Mouse (Mus musculus): ENCODE measurements at regions not wholly inside any gene's neighbourhood (a gene's known extent, or its start where the extent isn't known, plus 50 kb on each side); places are given as distances from the start of the nearest gene placed in this dataset.

DNA sequence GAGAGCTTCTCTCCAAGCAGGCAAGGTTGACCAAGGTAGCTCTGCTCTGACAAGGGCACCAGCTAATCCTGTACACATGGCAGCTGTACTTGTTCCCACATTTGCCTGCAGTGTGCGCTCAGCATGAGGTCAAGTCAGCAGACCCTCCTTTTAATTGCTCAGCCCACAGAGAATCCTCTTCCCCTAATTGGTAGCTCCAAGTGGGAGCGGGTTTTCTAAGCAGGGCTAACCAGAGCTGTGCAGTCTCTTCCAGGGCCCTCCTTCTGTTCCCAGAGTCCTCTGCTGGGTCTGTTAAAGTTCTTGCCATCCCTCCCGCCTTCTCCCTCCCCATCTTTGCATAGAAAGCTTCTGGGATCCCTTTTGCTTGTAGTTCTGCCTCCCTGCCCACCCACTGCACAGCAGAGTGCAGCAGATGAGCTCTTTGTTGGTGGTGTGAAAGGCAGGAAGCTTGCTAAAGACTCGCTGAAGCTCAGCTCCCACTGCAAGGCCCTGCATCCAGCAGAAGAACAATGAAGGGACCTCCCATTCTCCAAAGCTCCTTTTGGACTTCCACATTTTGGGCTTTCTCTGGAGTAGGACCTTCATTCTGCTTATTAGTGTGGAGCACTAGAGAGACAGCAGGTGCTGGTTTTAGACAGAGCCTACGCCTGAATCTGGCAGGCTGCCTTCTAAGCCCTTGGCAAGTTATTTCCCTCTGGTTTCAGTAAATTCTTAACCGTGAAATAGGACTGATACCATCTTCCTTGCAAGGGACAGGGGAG lies 235.3 kb upstream of the Serp2 start:
- DNase-seq (ENCODE audit: low spot score in 2 of 2), result no peak

DNA sequence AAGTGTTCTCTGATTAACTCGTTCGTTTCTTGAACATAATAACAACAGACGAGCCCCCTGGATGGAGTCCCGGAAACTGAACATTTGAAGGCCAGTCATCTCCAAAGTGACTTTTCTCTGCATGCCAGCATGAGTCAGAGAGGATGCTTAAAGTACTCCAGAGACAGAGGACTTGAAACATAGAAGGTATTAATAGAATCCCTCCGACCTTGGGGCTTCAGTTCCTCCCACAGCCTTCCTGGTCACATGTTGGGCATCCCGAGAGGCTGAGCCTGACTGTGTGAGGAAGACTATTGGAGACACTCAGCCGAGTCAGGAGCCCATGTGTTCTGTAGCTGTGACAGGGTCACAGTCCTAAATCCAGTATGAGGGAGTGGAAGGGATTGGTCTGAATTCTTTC lies 232.7 kb upstream of the Serp2 start:
- DNase-seq (ENCODE audit: low spot score in 2 of 2), result no peak

DNA sequence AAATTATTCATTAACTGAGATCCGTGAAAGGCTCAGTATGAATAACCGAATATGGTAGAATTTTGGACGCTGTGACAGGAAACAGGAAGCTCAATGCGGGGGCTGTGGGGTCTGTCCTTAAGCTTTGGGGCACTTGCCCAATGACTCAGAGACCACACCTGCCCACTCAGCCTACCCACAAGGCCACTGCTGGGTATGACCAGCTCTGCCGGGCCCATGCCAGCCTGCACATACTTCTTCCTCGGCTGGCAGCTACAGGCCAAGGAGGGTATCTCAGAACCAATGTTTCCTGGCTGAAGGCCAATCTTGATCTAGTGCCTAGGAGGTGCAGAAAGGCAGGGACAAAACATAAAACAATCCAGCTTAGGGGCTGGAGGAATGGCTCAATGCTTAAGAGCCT lies 230.9 kb upstream of the Serp2 start:
- DNase-seq (ENCODE audit: low spot score in 2 of 2), result peak; percentile 31 to 36

DNA sequence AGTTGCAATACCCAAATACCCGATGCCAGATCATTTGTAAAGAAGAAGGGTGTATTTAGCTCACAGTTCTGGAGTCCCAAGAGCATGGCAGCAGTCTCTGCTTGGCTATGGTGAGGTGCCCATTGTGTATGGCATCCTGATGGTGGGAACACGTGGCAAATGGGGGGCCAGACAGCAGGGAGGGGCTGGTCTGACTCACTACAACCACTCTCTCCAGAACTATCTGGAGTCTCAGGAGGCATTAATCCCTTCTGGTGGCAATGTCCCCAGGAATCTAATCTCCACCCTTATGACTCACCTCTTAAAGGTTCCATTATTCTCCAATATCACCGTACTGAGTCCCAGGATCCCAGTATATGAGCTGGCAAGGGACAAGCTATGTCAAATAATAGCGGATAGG lies 229.5 kb upstream of the Serp2 start:
- DNase-seq (ENCODE audit: low spot score in 2 of 2), result no peak

DNA sequence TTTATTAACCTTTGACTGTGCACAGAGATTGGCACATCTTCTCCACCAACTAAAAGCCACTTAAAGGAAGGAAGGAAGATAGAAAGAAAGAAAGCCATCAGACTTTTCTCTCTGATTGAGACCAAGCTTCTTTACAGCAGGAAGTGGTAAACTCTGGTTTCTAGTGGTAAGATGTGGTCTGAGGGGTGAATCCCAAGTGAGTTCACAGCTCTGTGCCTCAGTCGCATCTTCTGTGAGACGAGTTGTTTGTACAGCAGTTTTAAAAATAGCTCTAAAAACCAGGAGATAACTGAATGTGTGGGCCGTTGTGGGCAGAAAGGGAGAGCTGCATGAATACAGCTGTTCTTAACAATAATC lies 224.8 kb upstream of the Serp2 start:
- no peak for DNase-seq (ENCODE audit: low spot score in 2 of 2)

DNA sequence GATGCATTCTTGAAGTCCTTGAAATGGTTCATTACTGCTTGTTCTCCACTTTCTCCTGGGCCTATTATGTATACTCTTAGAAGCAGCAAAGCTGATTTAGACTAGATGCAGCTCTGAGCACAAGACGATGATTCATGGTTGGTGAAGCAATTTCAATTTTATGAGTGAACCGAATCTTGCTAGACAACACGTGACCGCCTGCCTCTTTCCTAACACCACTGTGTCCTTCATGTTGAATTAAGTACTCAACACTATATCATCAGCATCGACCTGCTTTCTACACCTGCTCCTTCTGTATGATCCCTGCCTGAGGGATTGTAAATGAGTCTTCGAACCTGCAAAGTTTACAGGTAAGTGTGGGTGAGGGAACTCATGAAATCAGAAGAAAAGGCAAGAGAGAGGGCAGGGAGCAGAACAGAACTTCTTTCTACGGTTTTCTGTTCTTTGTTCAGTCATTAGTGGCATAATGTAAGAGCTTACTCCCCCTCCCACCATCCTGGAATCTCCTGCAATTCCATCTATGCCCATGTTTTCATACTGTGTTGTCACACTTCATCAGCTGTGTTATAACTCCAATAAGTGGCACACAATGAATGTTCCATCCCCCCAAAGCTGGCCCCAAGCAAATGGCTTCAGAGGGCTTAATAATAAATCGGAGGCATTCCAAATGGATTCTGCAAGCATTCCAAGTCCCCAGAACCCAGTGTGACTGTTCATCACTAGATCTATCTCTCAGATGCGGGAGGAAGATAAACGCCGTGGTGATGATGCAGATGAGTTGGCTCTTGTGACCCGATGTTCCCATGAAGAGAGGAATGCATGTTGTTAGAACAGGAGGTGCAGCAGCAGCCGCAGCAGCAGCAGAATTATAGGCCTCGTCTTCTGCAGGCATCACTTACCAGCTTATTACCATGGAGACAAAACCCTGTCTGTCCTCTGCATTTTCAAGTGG lies 224.2 kb upstream of the Serp2 start:
- peak in 1 of 2 experiments; percentile 56 for DNase-seq (ENCODE audit: low spot score in 2 of 2)

DNA sequence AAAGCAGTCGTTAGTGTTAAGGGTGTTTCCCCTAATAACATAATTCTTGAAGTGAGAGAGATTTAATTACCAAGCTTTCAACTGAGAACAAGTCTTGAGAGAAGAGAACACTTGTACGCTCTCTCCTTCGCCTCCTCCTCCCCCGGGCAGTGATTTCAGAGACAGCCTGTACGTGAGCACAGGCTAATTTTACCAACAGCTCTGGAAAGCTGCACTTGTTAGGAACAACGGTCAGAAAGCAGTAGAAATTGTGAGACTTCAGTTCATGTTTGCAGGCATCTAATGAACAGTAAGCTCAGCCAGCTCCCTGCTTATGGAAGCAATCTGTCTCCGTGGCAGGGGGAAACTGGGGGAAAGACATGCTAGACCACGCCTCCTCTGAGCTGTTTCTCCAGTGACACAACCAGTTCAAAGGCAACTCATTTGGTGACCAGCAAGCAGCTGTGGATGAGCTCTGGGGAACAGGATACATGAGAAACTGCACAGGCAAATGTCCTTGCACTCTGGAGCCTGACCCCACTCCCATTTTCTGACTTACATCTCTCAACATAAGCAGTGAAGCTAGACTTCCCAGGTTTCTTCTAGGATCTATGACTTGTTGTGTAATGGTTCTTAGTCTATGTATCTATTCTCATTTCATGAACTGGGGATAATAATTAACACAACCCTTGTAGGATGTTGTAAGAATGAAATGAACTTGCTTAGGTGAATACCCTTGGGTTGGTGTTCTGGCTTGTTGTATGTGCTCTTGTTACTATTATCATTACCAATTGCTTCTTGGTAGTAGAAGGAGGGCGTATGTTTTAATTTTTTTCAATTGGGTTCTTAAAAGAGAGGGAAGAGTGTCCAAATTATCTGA lies 222.1 kb upstream of the Serp2 start:
- no peak for DNase-seq (ENCODE audit: low spot score in 2 of 2)

DNA sequence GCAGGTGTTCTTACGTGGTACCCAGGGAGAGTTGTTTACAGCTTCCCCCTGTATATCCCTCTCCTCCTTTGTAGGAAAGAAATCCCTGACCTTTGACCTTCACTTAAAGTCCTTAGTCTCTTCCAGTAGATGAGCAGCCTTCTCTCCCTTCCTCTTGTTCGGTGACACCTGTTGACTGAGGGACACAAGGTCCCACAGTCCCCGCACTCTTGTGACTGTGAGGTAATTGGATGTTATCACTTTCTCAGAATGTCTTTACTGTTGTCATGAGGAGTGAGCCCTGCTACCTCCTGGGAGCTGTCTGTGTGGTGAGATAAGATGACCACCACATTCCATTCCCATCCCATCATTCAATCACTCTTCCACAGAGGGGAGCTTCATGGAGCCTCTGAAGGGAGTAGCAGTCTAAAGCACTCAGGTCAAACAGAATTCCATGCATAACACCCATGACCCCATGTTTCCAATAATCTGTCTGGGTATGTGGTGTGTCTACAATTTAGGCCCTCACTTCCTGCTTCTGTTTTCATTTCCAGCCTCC lies 218.8 kb upstream of the Serp2 start:
- no peak for DNase-seq (ENCODE audit: low spot score in 2 of 2)

DNA sequence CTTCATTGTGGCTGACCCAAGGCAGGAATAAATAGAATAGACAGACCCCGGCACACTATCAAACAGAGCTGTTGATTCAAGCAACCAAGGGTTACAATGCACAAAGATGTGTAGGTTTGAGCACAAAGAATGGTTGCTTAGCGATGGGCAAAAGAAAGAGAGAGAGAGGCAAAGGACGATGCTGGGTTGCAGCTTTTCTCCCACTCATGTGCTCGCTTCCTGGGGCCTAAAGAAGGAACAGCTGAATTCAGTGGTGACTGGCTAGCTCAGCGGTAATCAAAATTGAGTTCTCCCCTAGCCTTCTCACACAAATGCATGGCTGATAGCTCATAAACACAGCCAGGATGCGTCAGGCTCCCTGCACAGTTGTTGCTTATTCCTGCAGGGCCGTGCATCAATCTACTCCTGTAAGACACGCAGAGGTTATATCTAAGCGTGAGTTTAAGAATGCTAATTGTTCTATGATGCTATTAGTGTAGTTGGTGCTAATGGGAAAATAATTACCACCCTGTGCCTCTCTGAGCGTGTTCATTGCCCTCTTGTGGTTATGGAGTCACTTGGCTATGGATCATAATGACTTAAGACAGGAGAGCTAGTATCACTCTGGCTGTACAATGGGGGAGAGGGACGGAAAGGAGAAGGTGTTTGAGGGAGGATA lies 216.2 kb upstream of the Serp2 start:
- DNase-seq (ENCODE audit: low spot score in 2 of 2), result no peak

DNA sequence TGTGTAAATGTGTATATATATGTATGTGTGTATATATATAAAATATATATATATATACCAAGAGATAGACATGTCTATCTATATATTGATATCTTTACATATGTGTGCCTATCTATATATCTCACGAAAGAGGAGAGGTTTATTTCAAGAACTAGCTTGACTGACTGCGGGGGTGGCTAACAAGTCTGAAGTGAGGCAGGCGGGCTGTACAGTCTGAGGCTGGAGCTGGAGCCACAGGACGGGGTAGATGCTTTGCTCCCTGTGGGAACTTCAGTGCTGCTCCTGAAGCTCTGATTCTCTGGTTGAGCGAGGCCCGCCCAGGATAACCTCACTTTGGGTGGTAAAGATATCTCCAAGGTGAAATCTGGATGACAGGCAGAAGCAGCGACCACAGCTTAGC lies 213.4 kb upstream of the Serp2 start:
- DNase-seq (ENCODE audit: low spot score in 2 of 2), result no peak

DNA sequence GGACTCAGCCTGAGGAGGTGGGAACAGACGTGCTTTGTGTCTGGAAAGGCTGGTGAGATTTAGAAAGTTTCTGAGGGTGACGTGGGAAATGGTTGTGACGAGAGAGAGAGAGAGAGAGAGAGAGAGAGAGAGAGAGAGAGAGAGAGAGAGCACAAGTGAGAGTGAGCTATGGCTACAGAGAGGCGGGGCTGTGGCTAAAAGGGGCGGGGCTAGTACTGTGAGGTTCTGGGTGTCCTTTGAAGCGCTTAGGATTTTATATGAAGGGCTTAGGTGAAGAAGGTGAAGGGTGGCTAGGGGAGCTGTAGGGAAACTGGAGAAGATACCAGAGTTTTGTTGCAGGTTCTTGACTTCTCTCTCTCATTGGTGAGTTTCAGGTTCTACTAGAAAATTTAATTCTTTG lies 210.6 kb upstream of the Serp2 start:
- no peak for DNase-seq (ENCODE audit: low spot score in 2 of 2)

DNA sequence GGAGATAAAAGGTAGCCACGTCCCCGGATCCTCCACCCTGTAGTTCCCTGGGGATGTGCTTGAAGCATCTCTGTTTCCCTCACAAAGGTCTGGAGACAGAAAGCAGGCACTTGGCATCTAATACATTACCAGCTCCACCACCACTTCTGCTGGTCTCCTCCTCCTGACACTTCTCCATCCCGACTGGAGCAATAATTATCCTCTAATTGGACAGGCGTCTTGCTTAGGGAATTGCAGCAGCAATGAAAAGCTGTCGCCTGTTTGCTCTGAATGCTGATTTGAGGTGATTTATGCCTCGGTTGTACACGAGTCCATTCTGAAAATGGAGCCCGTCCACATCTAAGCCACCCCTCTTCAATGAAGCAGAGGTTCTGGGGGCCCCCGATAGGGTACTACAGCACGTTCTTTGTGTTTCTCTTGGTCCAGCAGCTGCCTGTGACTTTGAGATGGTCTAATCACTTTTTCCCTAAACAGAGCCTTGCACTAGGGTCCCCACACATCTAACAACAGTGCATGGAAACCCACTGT lies 209.6 kb upstream of the Serp2 start:
- DNase-seq (ENCODE audit: low spot score in 2 of 2), result no peak

DNA sequence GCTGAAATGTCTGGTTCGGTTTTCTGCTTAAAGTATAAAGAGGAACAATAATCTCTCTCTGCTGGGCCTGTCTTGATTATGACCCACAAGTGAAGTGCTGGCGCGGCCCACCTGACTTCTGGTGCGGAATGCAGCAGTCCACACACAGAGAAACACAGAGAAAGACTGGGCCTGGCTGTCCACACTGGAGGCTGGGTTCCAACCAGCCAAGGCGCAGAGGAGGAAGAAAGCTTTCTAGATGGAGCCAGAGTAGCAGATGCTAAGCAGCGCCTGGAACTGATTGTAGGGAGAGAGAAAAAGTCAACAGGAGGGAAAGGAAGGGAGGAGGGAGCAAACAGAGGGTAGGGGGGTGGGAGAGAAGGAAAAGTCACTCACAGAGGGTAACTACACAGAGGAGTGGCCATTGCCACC lies 208.4 kb upstream of the Serp2 start:
- no peak for DNase-seq (ENCODE audit: low spot score in 2 of 2)

DNA sequence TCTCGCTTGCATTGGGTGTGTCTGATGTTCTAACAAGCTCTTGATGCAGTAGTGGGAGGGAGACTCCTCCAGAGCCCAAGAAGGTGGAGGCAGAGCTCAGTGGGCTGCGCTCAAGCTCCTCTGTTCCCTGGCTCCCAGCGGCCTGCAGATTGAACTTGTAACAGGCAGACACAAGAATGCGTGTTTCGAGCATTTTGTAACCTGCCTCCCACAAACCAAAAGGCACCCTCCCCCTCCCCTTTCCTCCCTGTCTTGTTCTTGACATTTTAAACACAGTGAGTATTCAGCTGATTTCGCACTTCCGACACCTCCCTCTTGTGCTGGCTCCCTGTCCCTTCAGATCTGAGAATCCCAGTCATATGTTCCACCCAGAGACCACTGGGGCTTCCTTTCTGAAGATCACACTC lies 207.7 kb upstream of the Serp2 start:
- DNase-seq (ENCODE audit: low spot score in 2 of 2), result peak in 1 of 2 experiments; percentile 60

DNA sequence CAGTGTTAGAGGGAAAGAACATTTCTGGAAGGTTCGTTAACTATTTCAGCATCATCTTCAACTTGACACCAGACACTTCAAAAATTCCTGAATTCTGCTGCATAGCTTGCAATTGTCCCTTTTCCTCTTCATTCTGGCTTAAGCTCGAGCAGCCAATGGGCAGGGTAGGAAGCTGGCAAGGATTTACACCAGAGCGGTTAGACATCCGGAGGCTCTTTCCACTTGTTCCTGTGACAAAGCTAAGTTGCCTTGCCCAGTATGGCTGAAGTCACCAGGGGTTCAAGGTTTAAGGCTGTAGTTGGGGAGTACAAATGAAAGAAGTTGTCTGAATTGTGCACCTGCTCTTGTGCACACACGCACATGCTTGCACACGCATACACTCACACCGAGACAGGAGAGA lies 206.8 kb upstream of the Serp2 start:
- no peak for DNase-seq (ENCODE audit: low spot score in 2 of 2)

DNA sequence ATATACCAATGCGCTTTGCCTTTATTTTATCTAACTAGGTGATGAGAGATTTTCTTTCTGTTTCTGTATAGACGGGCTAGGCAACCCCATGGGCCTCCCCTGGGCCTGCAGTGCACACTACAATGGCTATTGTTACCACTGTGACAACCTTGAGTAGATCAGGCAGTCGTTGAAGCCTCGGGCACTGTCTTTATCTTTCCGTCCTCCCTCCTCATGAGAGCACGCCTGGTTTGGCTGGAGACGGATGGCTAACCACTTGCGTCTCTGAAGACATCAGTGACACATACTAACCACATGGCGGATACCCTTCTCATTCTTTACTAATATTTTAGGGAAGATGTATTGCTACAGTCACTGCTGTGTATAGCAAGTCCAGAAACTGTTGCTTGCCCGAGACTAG lies 206.1 kb upstream of the Serp2 start:
- DNase-seq (ENCODE audit: low spot score in 2 of 2), result no peak

DNA sequence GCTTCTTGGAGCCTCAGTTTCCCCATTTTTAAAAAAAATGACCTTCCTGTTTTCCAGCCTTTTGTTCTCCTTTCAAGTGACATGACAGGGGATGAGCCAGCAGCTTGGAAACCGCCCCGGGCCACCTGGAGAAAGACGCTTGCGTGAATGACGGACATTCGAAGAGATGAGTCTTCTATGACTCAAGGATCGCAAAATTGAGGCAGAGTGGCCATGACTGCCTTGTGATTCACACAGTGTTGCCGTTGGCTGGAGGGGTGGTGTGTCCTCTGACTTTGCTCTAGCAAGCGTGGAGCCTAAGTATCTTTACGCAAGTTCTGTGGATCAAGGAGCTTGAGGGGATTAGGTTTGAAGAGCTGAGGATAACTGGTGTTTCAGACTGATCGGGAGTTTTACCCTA lies 205.0 kb upstream of the Serp2 start:
- no peak for DNase-seq (ENCODE audit: low spot score in 2 of 2)

DNA sequence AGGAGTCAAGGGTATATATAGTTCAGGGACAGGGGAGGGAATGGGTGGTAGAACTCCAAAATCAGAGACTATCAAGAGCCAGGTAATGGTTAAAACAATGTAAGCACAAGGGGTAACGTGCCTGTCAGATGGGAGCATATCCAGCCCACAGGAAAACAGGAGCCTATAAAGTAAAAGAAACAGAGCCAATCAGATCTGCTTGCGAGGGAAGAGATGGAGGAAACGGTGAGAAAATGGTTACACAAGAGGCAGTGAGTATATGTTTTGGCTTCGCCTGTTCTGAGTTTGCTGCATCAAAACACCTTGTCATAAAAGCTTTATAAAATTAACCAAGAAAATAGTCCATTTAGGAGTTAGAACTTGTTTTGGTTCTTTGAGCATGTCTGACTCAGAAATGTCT lies 204.6 kb upstream of the Serp2 start:
- no peak for DNase-seq (ENCODE audit: low spot score in 2 of 2)

DNA sequence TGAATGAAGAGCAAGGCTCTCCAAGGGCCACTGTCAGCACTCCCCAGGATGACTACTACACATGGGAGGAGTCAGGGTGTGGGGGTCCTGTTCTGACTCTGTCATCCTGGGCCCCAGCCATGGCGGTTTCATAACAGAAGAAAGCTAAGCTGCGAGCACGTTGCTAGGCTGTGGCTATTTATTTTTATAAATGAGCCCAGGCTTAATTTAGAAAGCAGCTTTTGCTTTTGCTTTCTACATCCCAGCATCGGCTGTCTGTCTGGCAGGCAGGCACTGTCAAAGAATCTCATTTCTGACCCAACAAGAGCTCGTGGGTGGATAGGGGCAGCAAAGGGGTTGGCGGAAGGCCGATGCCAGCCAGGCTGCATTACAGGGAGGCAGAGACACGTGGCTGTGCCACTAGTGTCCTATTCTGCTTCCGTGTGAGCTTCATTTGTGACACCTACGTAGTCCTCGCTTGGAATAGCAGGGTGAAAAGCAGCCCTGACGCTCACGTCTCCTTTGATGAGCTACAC lies 203.9 kb upstream of the Serp2 start:
- peak; percentile 25 to 82 for DNase-seq (ENCODE audit: low spot score in 2 of 2)

DNA sequence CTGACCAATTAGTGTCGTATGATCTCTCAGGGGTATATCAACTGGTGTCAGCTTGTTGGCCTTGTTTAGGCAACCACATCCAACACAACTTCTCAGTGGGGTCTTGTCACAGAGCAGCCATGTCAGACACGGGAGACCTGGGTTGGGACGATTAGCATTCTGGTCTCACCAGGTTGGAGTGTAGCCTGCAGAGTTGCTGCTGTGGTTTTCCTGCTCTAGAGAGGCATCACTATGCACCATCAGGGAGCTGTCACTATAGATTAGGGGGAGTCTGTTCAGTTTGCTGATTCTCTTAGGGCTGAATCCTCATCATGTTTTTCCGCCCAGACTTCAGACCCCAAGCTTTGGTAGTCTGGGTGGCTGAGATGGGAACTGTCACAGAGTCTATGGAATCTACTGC lies 202.7 kb upstream of the Serp2 start:
- DNase-seq (ENCODE audit: low spot score in 2 of 2), result no peak

DNA sequence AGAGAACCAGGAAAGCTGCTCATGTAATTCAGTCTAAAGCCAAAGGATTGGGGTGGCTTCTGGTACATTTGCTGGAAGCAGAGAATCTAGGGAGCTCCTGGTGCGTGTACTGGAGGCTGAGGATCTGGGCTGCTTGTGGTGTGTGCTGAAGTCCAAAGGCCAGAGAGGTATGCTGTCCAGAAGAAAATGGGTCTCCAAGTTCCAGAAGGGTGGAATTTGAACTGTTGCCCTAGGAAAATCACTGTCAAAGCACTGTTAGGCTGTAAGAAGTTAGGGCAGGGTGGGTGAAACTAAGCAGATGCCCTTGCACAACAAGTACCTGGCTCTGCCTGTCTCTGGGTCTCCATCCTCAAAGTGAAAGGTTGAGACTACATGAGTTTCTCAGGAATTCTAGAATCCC lies 201.9 kb upstream of the Serp2 start:
- DNase-seq (ENCODE audit: low spot score in 2 of 2), result no peak

All from urinary bladder, adult 18-20 months (tissue).